Mouse (Mus musculus): Measurements from ENCODE around the gene Fam120b.
A peak's percentile ranks its signal among the peaks of the same experiment; 100 is the strongest.
"Not testable (repeated sequence)": the region's sequence is repeated elsewhere in the genome, so short reads cannot be mapped to it uniquely, and the experiment has no call there.

Fam120b gene

DNA sequence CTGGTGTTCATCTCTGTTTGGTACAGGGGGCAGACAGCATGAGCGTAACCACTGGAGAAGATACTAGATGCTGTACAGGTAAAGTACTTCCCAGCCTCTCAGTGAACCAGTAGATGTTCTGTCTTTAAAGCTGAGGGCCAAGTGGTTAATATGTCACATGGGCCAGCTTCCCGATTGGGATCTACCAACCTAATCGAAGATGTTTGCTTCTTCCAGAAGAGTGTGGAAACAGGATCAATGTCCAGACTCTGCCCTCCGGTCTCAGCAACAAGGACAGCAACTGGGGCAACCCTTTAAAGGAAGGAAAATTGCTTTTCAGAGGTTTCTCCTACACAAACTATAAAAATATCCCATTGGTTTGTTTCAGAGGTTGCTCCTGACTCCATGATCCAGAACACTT lies 35.5 kb downstream of the Fam120b start:
- no peak for DNase-seq (ENCODE audit: low spot score in 2 of 2)

DNA sequence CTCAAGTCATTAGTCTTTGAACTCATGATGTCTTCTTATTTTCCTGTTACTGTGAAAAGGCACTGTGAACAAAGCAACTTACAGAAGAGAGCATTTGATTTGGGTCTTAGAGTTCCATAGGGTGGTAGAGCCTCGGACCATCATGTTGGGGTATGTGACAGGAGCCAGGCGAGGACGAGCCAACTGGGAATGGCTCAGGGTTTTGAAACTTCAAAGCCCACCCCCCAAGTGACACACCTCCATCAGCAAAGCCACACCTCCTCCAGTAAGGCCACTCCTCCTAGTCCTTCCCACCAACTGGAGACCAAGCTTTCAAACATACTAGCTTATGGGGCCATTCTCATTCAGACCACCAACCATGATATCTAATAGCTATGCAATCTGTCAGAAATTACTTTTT lies 36.0 kb downstream of the Fam120b start:
- DNase-seq (ENCODE audit: low spot score in 2 of 2): no peak

DNA sequence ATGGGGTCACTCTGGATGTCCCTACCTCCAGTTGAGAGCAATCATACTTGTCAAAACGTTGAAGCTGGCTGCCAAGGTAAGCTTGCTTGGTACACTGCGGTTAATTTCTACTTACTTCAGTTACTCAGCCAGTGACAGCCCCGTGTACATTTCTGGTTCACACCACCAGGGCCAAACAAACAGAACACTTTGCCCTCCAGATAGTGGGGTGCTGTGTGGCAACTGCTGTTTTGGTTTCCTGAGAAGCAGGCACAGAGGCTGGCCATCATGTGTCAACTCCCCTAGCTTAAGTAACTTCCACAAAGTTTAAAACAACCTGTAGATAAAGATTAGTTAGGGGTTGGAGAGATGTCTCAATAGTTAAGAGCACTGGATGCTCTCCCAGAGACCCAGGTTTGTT lies 38.7 kb downstream of the Fam120b start:
- no peak for DNase-seq (ENCODE audit: low spot score in 2 of 2)

DNA sequence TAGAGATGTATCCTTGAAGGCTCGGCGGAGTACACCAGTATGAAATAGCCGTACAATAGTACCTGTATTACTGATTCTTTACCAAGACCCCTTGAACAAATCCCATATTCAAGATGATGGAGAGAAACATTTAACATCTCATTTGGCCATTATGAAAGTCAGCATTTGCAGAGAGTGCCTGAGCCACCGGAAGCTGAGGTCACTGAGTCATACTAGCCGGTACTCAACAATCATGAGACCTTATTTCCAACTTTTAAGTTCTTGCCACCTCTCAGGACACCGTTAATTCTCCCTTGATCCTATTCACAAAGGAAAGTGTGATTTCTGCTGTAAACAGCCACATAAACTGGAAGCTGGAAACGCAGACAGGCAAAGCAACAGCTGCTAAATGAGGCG lies 44.1 kb downstream of the Fam120b start:
- DNase-seq (ENCODE audit: low spot score in 2 of 2): no peak

DNA sequence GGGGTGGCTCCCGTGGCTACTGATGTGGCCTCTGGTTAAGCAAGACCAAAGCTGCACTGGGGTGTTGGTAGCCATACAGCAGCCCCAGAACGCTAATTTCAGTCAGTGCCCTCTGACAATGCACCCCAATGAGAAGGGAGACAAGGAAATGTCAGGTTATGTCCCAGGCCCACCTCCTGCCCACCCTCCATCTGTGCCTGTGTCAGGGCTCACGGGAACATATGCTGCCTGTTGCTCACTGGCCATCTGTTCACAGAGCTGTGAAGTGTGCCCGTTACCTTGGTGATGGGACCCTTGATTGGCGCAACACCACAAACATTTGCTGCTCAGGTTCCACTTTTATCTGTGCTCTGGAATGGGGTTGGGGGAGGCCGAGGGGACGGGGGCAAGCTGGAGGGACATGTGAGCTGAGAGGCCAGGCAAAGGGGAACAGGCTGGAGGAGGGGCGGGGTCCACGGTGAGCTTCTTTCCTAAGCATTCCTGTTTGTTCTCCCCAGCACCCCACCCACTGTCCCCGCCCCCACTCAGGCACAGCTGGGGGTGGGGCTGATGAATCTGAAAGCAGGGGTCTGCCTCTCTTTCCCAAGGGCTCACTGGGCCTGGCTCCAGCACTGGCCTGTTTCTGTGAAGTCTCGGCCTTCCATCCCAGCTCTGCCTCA lies 44.6 kb downstream of the Fam120b start:
- DNase-seq (ENCODE audit: low spot score in 2 of 2): peak; percentile 21 to 25

DNA sequence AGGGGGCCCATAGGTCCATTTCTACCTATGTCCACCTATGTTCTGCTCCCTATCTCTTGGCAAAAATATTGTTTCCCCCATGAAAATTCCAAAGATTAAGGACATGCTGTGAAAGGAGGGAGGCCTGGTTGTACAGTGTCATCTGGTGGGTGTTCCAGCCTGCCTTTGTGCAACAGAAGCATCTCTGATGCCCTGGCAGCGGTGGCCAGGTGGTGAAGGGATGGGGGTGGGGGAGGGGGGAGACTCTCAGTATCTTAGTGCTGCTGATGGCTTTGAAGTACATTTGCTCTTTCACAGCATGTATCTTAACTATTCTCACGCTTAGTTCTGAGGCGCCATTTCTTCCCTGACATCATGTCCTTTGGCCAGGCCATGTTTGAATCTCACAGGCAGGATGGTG lies 49.4 kb downstream of the Fam120b start:
- no peak for DNase-seq (ENCODE audit: low spot score in 2 of 2)

DNA sequence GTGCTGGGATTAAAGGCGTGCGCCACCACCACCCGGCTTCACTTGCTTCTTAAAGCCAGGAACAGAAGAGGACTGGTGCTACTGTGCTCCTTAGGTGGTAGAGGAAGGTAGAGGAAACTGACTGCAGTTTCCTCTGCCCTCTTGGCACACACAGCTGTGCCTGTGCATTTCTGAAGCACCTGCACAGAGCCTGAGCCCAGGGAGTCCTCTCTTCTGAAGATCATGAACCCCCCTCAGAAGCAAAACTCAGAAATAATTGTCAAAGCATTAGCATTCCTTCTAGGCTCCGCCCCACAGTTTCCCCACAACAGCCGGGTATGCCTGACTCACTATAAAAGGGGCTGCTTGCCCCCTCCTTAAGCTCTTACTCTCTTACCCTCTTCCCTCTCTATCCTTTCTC lies 51.8 kb downstream of the Fam120b start:
- no peak for DNase-seq (ENCODE audit: low spot score in 2 of 2)

DNA sequence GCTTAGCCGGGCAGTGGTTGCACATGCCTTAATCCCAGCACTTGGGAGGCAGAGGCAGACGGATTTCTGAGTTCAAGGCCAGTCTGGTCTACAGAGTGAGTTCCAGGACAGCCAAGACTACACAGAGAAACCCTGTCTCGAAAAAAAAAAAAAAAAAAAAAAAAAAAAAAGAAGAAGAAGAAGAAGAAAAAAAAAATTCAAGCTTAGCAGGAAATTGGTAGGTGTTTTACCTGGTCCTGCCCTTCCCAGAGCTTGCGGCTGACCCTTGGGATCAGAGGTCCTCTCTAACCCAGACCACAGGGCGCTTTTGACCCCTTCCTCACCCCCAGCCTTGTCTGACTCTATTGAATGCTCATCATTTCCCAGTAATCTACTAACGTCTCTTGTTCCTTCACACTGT lies 53.1 kb downstream of the Fam120b start:
- DNase-seq (ENCODE audit: low spot score in 2 of 2): not testable (repeated sequence)

DNA sequence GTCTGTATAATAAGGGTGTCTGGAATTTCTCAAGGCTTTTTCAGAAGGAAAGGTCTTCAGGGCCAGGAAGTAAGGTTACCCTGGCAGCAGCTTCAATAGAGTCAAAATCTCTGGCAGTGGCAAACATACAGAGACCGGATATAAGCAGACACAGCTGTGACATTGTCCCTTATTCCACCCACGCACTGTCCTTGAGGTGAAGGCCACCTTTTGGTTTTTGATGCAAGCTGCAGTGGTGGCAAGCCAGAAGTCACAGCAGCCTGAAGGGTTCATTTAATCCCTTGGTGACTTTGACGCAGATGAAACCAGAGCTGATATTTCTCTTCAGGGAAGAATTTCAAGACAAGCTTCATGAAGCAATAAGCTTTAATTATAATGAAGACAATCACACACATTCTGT lies 53.6 kb downstream of the Fam120b start:
- no peak for DNase-seq (ENCODE audit: low spot score in 2 of 2)

DNA sequence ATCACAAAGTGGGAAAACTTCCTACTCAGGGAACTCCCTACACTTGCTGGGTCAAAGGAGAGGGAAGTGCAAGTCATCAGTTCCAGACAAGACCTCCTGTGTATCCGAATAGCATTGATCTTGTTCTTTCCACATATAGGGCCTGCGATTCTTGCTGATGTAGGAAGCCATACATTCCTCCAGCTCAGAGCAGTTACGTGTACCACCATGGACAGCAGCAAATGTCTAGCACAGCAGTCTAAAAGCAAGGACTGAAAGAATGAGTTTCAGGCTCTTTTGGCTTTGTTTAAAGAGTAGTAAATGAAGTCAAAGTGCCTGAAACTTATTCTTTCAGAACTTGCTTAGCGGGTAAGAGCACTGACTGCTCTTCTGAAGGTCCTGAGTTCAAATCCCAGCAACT lies 59.2 kb downstream of the Fam120b start:
- no peak for DNase-seq (ENCODE audit: low spot score in 2 of 2)

DNA sequence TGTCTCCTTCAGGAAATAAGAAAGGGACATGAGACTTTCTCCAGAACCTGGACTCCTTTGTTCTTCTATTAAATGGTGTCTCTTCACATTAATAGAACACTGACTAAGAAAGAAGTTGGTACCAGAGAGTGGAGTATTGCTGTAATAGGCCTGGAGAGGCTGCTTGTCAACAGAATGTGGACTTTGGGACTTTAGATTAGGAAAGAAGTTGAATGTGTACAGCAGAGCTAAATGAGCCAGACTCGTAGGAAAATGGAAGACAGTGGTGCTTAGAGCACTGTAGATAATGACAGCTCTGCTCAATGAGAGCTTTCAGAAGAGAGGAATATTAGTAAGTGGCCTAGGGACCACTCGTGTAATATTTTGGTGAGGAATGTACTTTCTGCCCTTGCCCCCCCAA lies 60.6 kb downstream of the Fam120b start:
- no peak for DNase-seq (ENCODE audit: low spot score in 2 of 2)

DNA sequence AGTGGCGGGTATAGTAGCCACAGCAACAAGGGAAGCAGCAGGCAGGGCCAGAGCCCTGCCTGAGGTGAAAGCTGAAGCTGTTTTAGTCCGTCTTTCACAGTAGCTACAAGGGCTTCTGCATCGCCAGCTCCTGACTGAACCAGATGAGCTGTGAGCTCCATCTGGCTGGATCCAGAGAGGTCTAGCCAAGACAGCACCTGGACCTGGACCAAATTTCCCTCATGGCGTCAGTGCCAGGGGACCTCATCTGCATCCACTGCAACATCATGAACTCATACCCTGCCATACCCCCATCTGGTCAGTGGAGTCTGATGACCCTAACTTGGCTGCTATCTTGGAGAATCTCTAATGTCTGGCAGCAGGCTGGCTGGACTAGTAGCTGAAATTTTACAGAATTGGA lies 63.8 kb downstream of the Fam120b start:
- no peak for DNase-seq (ENCODE audit: low spot score in 2 of 2)

DNA sequence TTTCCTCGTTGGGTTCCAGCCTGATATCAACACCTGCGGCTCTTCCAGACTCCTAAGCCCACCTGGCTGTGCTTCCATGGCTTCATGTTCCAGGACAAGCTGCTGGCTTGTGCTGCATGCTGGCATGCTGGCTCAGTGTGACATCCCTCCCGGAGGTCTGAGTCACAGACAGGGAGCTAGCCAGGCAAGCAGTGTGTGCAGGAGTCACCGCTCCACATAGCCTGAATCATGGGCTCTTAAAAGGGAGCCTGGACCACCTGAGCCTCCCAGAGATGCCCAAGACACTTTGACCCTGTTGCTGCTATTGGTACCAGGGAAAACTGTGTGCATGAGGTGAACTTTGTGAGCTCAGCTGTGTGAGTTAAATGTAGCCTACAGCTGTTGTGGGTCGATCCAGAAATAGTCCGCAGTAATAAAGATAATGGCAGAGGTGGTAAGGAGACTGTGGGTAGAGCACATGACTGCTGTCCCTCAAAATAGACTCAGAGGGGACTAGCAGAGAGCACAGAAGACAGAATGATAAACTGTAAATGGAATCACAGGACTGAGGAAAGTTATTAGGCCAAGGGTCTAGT lies 66.0 kb downstream of the Fam120b start:
- no peak for DNase-seq (ENCODE audit: low spot score in 2 of 2)

DNA sequence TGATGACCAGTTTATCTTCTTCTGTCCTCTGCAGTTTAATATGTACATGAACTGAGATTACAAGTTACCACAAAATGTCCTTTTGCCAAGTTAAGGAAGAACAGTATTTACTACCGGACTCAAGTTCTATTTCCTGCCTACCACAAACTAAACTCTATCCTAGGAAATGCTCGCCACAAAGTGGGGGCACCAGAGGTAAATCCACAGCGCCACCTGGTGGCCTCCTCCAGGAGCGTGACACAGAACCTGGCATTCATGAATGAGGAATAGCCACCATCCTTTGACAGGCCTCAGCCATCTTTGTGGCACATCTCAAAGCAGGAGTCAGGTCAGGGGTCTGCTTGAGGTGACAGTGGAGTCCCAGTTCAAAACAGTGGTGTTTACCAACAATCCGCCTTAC lies 71.7 kb downstream of the Fam120b start:
- DNase-seq (ENCODE audit: low spot score in 2 of 2): peak; percentile 11 to 44

DNA sequence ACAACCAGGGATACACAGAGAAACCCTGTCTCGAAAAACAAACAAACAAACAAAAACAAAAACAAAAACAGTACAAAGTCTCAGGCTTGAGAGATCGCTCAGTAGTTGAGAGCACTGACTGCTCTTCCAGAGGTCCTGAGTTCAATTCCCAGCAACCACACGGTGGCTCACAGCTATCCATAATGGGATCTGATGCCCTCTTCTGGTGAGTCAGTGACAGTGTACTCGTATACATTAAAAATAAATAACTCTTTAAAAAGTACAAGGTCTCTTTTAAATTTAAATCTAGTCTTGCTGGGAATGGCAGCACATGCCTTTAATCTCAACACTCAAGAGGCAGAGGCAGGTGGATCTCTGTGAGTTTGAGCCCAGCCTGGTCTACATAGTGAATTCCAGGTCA lies 76.7 kb downstream of the Fam120b start:
- no peak for DNase-seq (ENCODE audit: low spot score in 2 of 2)
